Mouse (Mus musculus): ENCODE measurements around the gene Phc1. TPM values are rescaled to one million over a fixed set of nuclear protein-coding genes. Genes with fewer than 3 reads are reported as not detected.

Phc1 gene
- polyA plus RNA-seq, 1 experiment from 2014 or later = 11.0 TPM

- Histone ChIP-seq H3K9me3 (replicated peaks; ENCODE audit: control insufficient read depth, low read length) (no peaks in the 10 kb centered on the region), H3K27me3 (ENCODE audit: control insufficient read depth, insufficient read depth, low read length) (no peaks in the 10 kb centered on the region), H3K36me3 (ENCODE audit: control insufficient read depth, insufficient read depth, low read length) (no peaks in the 10 kb centered on the region), H3K4me2 (ENCODE audit: low read depth, low read length) (no peak overlapping the region), H3K27ac (ENCODE audit: low read length) (no peak overlapping the region), H3K4me3 (replicated peaks; ENCODE audit: low read length) (no peak overlapping the region), H3K9ac (ENCODE audit: low read length) (no peak overlapping the region), H3K4me1 (ENCODE audit: control insufficient read depth, insufficient read depth, low read length) (no peaks in the 10 kb centered on the region)
- WGBS = 74% methylated on average over 9 of the region's 9 CpGs
- ATAC-seq (ENCODE audit: insufficient read depth, low FRiP score) = no peak
Observed at GRCm38 (mm10) chr6:122303526-122303925, 36.8 kb downstream of the Phc1 start.

- Histone ChIP-seq H3K9ac (ENCODE audit: low read length) (no peak overlapping the region), H3K4me1 (ENCODE audit: control insufficient read depth, insufficient read depth, low read length) (no peaks in the 10 kb centered on the region; the same call in 1 of the 2 replicates), H3K4me2 (ENCODE audit: low read depth, low read length) (no peak overlapping the region), H3K27me3 (ENCODE audit: control insufficient read depth, insufficient read depth, low read length) (no peaks in the 10 kb centered on the region), H3K4me3 (replicated peaks; ENCODE audit: low read length) (no peak overlapping the region), H3K9me3 (replicated peaks; ENCODE audit: control insufficient read depth, low read length) (no peaks in the 10 kb centered on the region), H3K27ac (ENCODE audit: low read length) (no peak overlapping the region), H3K36me3 (ENCODE audit: control insufficient read depth, insufficient read depth, low read length) (no peaks in the 10 kb centered on the region)
- ATAC-seq (ENCODE audit: insufficient read depth, low FRiP score) = no peak
- WGBS = 71% methylated on average over 4 of the region's 4 CpGs
Observed at GRCm38 (mm10) chr6:122302661-122303060, 37.7 kb downstream of the Phc1 start.

GRCm38 (mm10) chr6:122302121-122302520 is 38.2 kb downstream of the Phc1 start:
- Histone ChIP-seq H3K27ac (ENCODE audit: low read length) (no peak overlapping the region), H3K4me1 (ENCODE audit: control insufficient read depth, insufficient read depth, low read length) (no peaks in the 10 kb centered on the region; the same call in 1 of the 2 replicates), H3K36me3 (ENCODE audit: control insufficient read depth, insufficient read depth, low read length) (no peaks in the 10 kb centered on the region), H3K9me3 (replicated peaks; ENCODE audit: control insufficient read depth, low read length) (no peaks in the 10 kb centered on the region), H3K4me3 (replicated peaks; ENCODE audit: low read length) (no peak overlapping the region), H3K27me3 (ENCODE audit: control insufficient read depth, insufficient read depth, low read length) (no peaks in the 10 kb centered on the region), H3K4me2 (ENCODE audit: low read depth, low read length) (no peak overlapping the region), H3K9ac (ENCODE audit: low read length) (no peak overlapping the region)
- ATAC-seq (ENCODE audit: insufficient read depth, low FRiP score) = no peak
- WGBS = 72% methylated on average over 1 of the region's 1 CpGs

GRCm38 (mm10) chr6:122299621-122300133 is 40.7 kb downstream of the Phc1 start:
- Histone ChIP-seq H3K36me3 (ENCODE audit: control insufficient read depth, insufficient read depth, low read length) (no peaks in the 10 kb centered on the region), H3K4me2 (ENCODE audit: low read depth, low read length) (no peak overlapping the region), H3K27ac (ENCODE audit: low read length) (no peak overlapping the region), H3K27me3 (ENCODE audit: control insufficient read depth, insufficient read depth, low read length) (no peaks in the 10 kb centered on the region), H3K4me1 (ENCODE audit: control insufficient read depth, insufficient read depth, low read length) (no peaks in the 10 kb centered on the region; the same call in 1 of the 2 replicates), H3K9me3 (replicated peaks; ENCODE audit: control insufficient read depth, low read length) (no peaks in the 10 kb centered on the region), H3K9ac (ENCODE audit: low read length) (no peak overlapping the region), H3K4me3 (replicated peaks; ENCODE audit: low read length) (no peak overlapping the region)
- ATAC-seq (ENCODE audit: insufficient read depth, low FRiP score) = no peak
- WGBS = 42% methylated on average over 3 of the region's 3 CpGs

GRCm38 (mm10) chr6:122298223-122298609 is 42.1 kb downstream of the Phc1 start:
- H3K4me3 ChIP-seq (replicated peaks; ENCODE audit: low read length) = no peak overlapping the region
- no peak overlapping the region for H3K27ac ChIP-seq (ENCODE audit: low read length)
- no peak overlapping the region for H3K9ac ChIP-seq (ENCODE audit: low read length)
- no peaks in the 10 kb centered on the region for H3K36me3 ChIP-seq (ENCODE audit: control insufficient read depth, insufficient read depth, low read length)
- H3K27me3 ChIP-seq (ENCODE audit: control insufficient read depth, insufficient read depth, low read length) = no peaks in the 10 kb centered on the region
- no peak for ATAC-seq (ENCODE audit: insufficient read depth, low FRiP score)
- H3K4me1 ChIP-seq (ENCODE audit: control insufficient read depth, insufficient read depth, low read length) = no peaks in the 10 kb centered on the region; the same call in 1 of the 2 replicates
- H3K4me2 ChIP-seq (ENCODE audit: low read depth, low read length) = peak overlapping the region; percentile 68; the same call in 1 of the 2 replicates
- H3K9me3 ChIP-seq (replicated peaks; ENCODE audit: control insufficient read depth, low read length) = no peaks in the 10 kb centered on the region
- 47% methylated on average over 4 of the region's 4 CpGs for WGBS

GRCm38 (mm10) chr6:122297279-122298222 is 42.8 kb downstream of the Phc1 start:
- H3K4me3 ChIP-seq (replicated peaks; ENCODE audit: low read length) = peak overlapping the region; percentile 55
- peak overlapping the region; percentile 67 for H3K27ac ChIP-seq (ENCODE audit: low read length)
- no peaks in the 10 kb centered on the region for H3K36me3 ChIP-seq (ENCODE audit: control insufficient read depth, insufficient read depth, low read length)
- H3K4me1 ChIP-seq (ENCODE audit: control insufficient read depth, insufficient read depth, low read length) = no peaks in the 10 kb centered on the region; the same call in 1 of the 2 replicates
- H3K27me3 ChIP-seq (ENCODE audit: control insufficient read depth, insufficient read depth, low read length) = no peaks in the 10 kb centered on the region
- H3K9me3 ChIP-seq (replicated peaks; ENCODE audit: control insufficient read depth, low read length) = no peaks in the 10 kb centered on the region
- 7% methylated on average over 25 of the region's 25 CpGs for WGBS
- ATAC-seq (ENCODE audit: insufficient read depth, low FRiP score) = no peak
- peak overlapping the region; percentile 68 for H3K4me2 ChIP-seq (ENCODE audit: low read depth, low read length)
- H3K9ac ChIP-seq (ENCODE audit: low read length) = peak overlapping the region; percentile 71

GRCm38 (mm10) chr6:122296918-122297278 is 43.5 kb downstream of the Phc1 start:
- Histone ChIP-seq H3K9ac (ENCODE audit: low read length) (peak overlapping the region; percentile 71), H3K4me2 (ENCODE audit: low read depth, low read length) (peak overlapping the region; percentile 68), H3K27me3 (ENCODE audit: control insufficient read depth, insufficient read depth, low read length) (no peaks in the 10 kb centered on the region), H3K4me3 (replicated peaks; ENCODE audit: low read length) (peak overlapping the region; percentile 55), H3K4me1 (ENCODE audit: control insufficient read depth, insufficient read depth, low read length) (peaks cover 3% of the 10 kb centered on the region; the same call in 1 of the 2 replicates), H3K36me3 (ENCODE audit: control insufficient read depth, insufficient read depth, low read length) (no peaks in the 10 kb centered on the region), H3K9me3 (replicated peaks; ENCODE audit: control insufficient read depth, low read length) (no peaks in the 10 kb centered on the region), H3K27ac (ENCODE audit: low read length) (peak overlapping the region; percentile 67; the same call in 1 of the 2 replicates)
- no peak for ATAC-seq (ENCODE audit: insufficient read depth, low FRiP score)
- WGBS = 27% methylated on average over 3 of the region's 3 CpGs

- Histone ChIP-seq H3K4me3 (replicated peaks; ENCODE audit: low read length) (no peak overlapping the region), H3K9ac (ENCODE audit: low read length) (no peak overlapping the region), H3K4me1 (ENCODE audit: control insufficient read depth, insufficient read depth, low read length) (peaks cover 3% of the 10 kb centered on the region; the same call in 1 of the 2 replicates), H3K27ac (ENCODE audit: low read length) (no peak overlapping the region), H3K36me3 (ENCODE audit: control insufficient read depth, insufficient read depth, low read length) (no peaks in the 10 kb centered on the region), H3K4me2 (ENCODE audit: low read depth, low read length) (no peak overlapping the region), H3K9me3 (replicated peaks; ENCODE audit: control insufficient read depth, low read length) (no peaks in the 10 kb centered on the region), H3K27me3 (ENCODE audit: control insufficient read depth, insufficient read depth, low read length) (no peaks in the 10 kb centered on the region)
- 53% methylated on average over 9 of the region's 9 CpGs for WGBS
- ATAC-seq (ENCODE audit: insufficient read depth, low FRiP score) = no peak
Observed at GRCm38 (mm10) chr6:122295242-122295641, 45.1 kb downstream of the Phc1 start.

GRCm38 (mm10) chr6:122294290-122294689 is 46.1 kb downstream of the Phc1 start:
- H3K9ac ChIP-seq (ENCODE audit: low read length) = no peak overlapping the region
- 65% methylated on average over 3 of the region's 3 CpGs for WGBS
- no peak overlapping the region for H3K27ac ChIP-seq (ENCODE audit: low read length)
- no peak for ATAC-seq (ENCODE audit: insufficient read depth, low FRiP score)
- H3K4me2 ChIP-seq (ENCODE audit: low read depth, low read length) = no peak overlapping the region
- H3K4me3 ChIP-seq (replicated peaks; ENCODE audit: low read length) = no peak overlapping the region
- H3K4me1 ChIP-seq (ENCODE audit: control insufficient read depth, insufficient read depth, low read length) = peaks cover 3% of the 10 kb centered on the region; the same call in 1 of the 2 replicates
- no peaks in the 10 kb centered on the region for H3K27me3 ChIP-seq (ENCODE audit: control insufficient read depth, insufficient read depth, low read length)
- no peaks in the 10 kb centered on the region for H3K9me3 ChIP-seq (replicated peaks; ENCODE audit: control insufficient read depth, low read length)
- no peaks in the 10 kb centered on the region for H3K36me3 ChIP-seq (ENCODE audit: control insufficient read depth, insufficient read depth, low read length)

Measured in stomach, embryonic 16.5 days (tissue).